ENCODE assay signal across 19 mouse cellular contexts in the genomic region with DNA sequence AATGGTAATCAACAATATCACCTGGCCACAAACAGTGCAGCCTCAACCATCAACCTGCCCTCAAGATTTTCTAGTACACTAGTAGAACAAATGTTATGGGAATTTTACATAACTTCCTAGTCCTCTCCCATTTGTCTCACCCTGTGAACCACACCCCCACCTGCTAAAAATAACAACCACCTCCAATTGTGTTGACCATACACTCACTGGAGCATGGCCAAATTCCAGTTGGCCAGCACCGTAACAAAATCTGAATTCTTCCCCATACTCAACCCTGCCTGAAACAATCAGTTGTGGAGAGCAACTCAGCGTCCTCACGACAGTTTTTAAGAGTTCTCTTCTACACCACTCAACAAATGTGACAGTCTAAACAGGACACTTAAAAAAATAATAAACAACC.
"Had no signal": no experiment of that assay in that cellular context is flagged by ENCODE, and none has a peak within 500 bp of the region (broad histone marks: within the 10 kb centered on the region; RNA-seq: fewer than 3 reads in every experiment).

No protein-coding gene starts in this region.

- H3K4me1 ChIP-seq: limb, embryonic 10.5 days; limb, embryonic 13.5 days; liver, embryonic 12.5 days; liver, embryonic 15.5 days; lung, embryonic 15.5 days; megakaryocyte, embryonic 14.5 days; midbrain, embryonic 10.5 days; midbrain, embryonic 13.5 days; neural tube, embryonic 13.5 days had no signal

- H3K4me2 ChIP-seq: limb, embryonic 13.5 days; liver, embryonic 12.5 days; liver, embryonic 15.5 days; lung, embryonic 15.5 days; midbrain, embryonic 13.5 days; neural tube, embryonic 13.5 days had no signal

- H3K9me3 ChIP-seq: limb, embryonic 10.5 days; limb, embryonic 13.5 days; liver, embryonic 12.5 days; liver, embryonic 15.5 days; lung, embryonic 15.5 days; midbrain, embryonic 10.5 days; midbrain, embryonic 13.5 days; neural tube, embryonic 13.5 days had no signal

- H3K36me3 ChIP-seq: limb, embryonic 10.5 days; limb, embryonic 13.5 days; liver, embryonic 12.5 days; liver, embryonic 15.5 days; lung, embryonic 15.5 days; midbrain, embryonic 10.5 days; midbrain, embryonic 13.5 days; neural tube, embryonic 13.5 days had no signal

- ATAC-seq: liver, embryonic 12.5 days; midbrain, embryonic 13.5 days; midbrain, embryonic 16.5 days had no signal

- H3K27me3 ChIP-seq: limb, embryonic 13.5 days; liver, embryonic 12.5 days; liver, embryonic 15.5 days; lung, embryonic 15.5 days; megakaryocyte, embryonic 14.5 days; midbrain, embryonic 13.5 days; neural tube, embryonic 13.5 days had no signal

- H3K27ac ChIP-seq: layer of hippocampus, adult 2 months; limb, embryonic 10.5 days; limb, embryonic 13.5 days; liver, embryonic 12.5 days; liver, embryonic 15.5 days; lung, embryonic 15.5 days; midbrain, embryonic 10.5 days; midbrain, embryonic 13.5 days; neural tube, embryonic 13.5 days had no signal

- DNase-seq: layer of hippocampus, adult 9-11 months; liver; lung, adult 18-20 months; lung, postnatal 10 days; lung, postnatal 36 days; thymus, adult 18-20 months; thymus, postnatal 36 days had no signal

- H3K9ac ChIP-seq: limb, embryonic 13.5 days; liver, embryonic 12.5 days; liver, embryonic 15.5 days; lung, embryonic 15.5 days; midbrain, embryonic 13.5 days; neural tube, embryonic 13.5 days had no signal

- H3K4me3 ChIP-seq: layer of hippocampus, adult 2 months; limb, embryonic 10.5 days; limb, embryonic 13.5 days; liver, embryonic 12.5 days; liver, embryonic 15.5 days; lung, embryonic 15.5 days; megakaryocyte, embryonic 14.5 days; midbrain, embryonic 10.5 days; midbrain, embryonic 13.5 days; myocyte; neural tube, embryonic 13.5 days had no signal
